ENCODE assay signal across 17 mouse cellular contexts in genomic region chr17:7621262-7621661, GRCm38 (mm10).
DNase-seq lines count a peak whose midpoint lies in the region; ATAC-seq and TF ChIP-seq lines count a peak whose summit lies in the region.
"Had no signal": no experiment of that assay in that cellular context is flagged by ENCODE, and none has a peak within 500 bp of the region (broad histone marks: within the 10 kb centered on the region; RNA-seq: fewer than 3 reads in every experiment).

No protein-coding gene starts in this region.

- no peaks in the 10 kb centered on the region for H3K27me3 ChIP-seq in heart, embryonic 10.5 days (ENCODE audit: insufficient read depth, poor library complexity, severe bottlenecking)
- H3K27me3 ChIP-seq in Patski (no peaks in the 10 kb centered on the region), myocyte (ENCODE audit: control insufficient read depth, insufficient read depth, insufficient read length) (no peaks in the 10 kb centered on the region)
- no peaks in the 10 kb centered on the region for H3K27me3 ChIP-seq in neural tube, embryonic 15.5 days (replicated peaks)

- no peak for TF ChIP-seq POLR2A in myocyte (IDR thresholded peaks at IDR 0.05; ENCODE audit: insufficient read length, low read depth)

- DNase-seq in heart, adult 18-20 months: peak; percentile 55 to 77
- DNase-seq in heart, embryonic 10.5 days (ENCODE audit: low spot score): no peak
- DNase-seq in Patski (ENCODE audit: low read depth, low spot score): peak; percentile 37
- DNase-seq in gastrocnemius, postnatal 36 days: peak; percentile 26 to 30
- DNase-seq in frontal cortex, postnatal 14 days (ENCODE audit: low spot score in 2 of 2): no peak
- no peak for DNase-seq in kidney, postnatal 10 days
- DNase-seq: cerebellum, adult 11 months; cerebellum, postnatal 14 days; kidney, adult 18-20 months; kidney, postnatal 36 days; lung, postnatal 4 days; thymus, postnatal 4 days had no signal

- no peaks in the 10 kb centered on the region for H3K79me2 ChIP-seq in myocyte (ENCODE audit: control insufficient read depth, insufficient read depth)

- H3K4me2 ChIP-seq in myocyte (ENCODE audit: low read depth): peak overlapping the region; percentile 28
- H3K4me2 ChIP-seq in neural tube, embryonic 15.5 days: no peak overlapping the region
- H3K4me2 ChIP-seq: midbrain, embryonic 11.5 days had no signal

- peak; percentile 87 for ATAC-seq in Patski
- ATAC-seq in neural tube, embryonic 15.5 days (ENCODE audit: low FRiP score): no peak
- ATAC-seq: forebrain, embryonic 14.5 days; hindbrain, postnatal 0 days had no signal

- no peaks in the 10 kb centered on the region for H3K9me3 ChIP-seq in heart, embryonic 10.5 days
- no peaks in the 10 kb centered on the region for H3K9me3 ChIP-seq in neural tube, embryonic 15.5 days (replicated peaks)

- H3K27ac ChIP-seq in heart, embryonic 10.5 days: no peak overlapping the region
- no peak overlapping the region for H3K27ac ChIP-seq in neural tube, embryonic 15.5 days (replicated peaks)
- H3K27ac ChIP-seq: hindbrain, postnatal 0 days had no signal

- H3K9ac ChIP-seq in neural tube, embryonic 15.5 days (replicated peaks): no peak overlapping the region

- H3K4me3 ChIP-seq in heart, embryonic 10.5 days: no peak overlapping the region
- H3K4me3 ChIP-seq in myocyte: no peak overlapping the region
- H3K4me3 ChIP-seq in neural tube, embryonic 15.5 days (replicated peaks): no peak overlapping the region

- in situ Hi-C loops in Patski (cut with MboI; ENCODE audit: low pct_unique_long_range_greater_than_20kb): no loop called here

- POLR2A ChIA-PET in Patski (lab: Charles Lee): interaction anchor here (1.5 kb wide), 1 partner anchor 18 kb away, joined by 3 read pairs; no protein-coding TSS in a partner anchor

- no peaks in the 10 kb centered on the region for H3K4me1 ChIP-seq in heart, embryonic 10.5 days
- no peaks in the 10 kb centered on the region for H3K4me1 ChIP-seq in neural tube, embryonic 15.5 days

- 74% methylated on average over 2 of the region's 2 CpGs for WGBS in heart, embryonic 10.5 days
- whole genome bisulfite sequencing in neural tube, embryonic 15.5 days: 84% methylated on average over 2 of the region's 2 CpGs

- CTCF ChIA-PET in Patski (lab: Charles Lee): interaction anchor here (1.5 kb wide), 2 partner anchors 9 to 201 kb away, joined by 3 to 5 read pairs; no protein-coding TSS in a partner anchor

- intact Hi-C loops in gastrocnemius, postnatal 36 days (cut with DNase I): no loop called here

- H3K36me3 ChIP-seq in heart, embryonic 10.5 days: no peaks in the 10 kb centered on the region
- H3K36me3 ChIP-seq in myocyte (ENCODE audit: control insufficient read depth, insufficient read depth): no peaks in the 10 kb centered on the region
- H3K36me3 ChIP-seq in neural tube, embryonic 15.5 days: no peaks in the 10 kb centered on the region

- no peak for TF ChIP-seq CTCF in Patski (IDR thresholded peaks at IDR 0.05)

- H3ac ChIP-seq in myocyte (ENCODE audit: control insufficient read depth, insufficient read length): no peak overlapping the region

TF ChIP-seq in myocyte, 11 proteins besides CTCF, POLR2A, EP300 and RAD21:
- TF ChIP-seq REST (IDR thresholded peaks at IDR 0.05; ENCODE audit: insufficient read depth, insufficient read length) (no peak), TCF12 (IDR thresholded peaks at IDR 0.05; ENCODE audit: insufficient read depth, poor library complexity, severe bottlenecking) (no peak), USF1 (IDR thresholded peaks at IDR 0.05; ENCODE audit: low read depth) (no peak), E2F4 (IDR thresholded peaks at IDR 0.05; ENCODE audit: insufficient read depth) (no peak), MAX (IDR thresholded peaks at IDR 0.05; ENCODE audit: low read depth) (no peak), POLR2AphosphoS2 (IDR thresholded peaks at IDR 0.05; ENCODE audit: insufficient read length, low read depth) (no peak), MYOD1 (IDR thresholded peaks at IDR 0.05; ENCODE audit: control insufficient read depth in 1 of 3, insufficient read length in 2 of 3, low read depth in 2 of 3) (peak in 2 of 3 experiments; percentile 60 to 65), MYOG (IDR thresholded peaks at IDR 0.05; ENCODE audit: control insufficient read depth in 1 of 3, insufficient read depth in 1 of 3, insufficient read length in 2 of 3, low read depth in 2 of 3) (peak in 1 of 3 experiments; percentile 70), TCF3 (IDR thresholded peaks at IDR 0.05; ENCODE audit: insufficient read length, low read depth) (no peak), SRF (IDR thresholded peaks at IDR 0.05; ENCODE audit: control insufficient read depth, insufficient read length, low read depth) (no peak), CEBPB (IDR thresholded peaks at IDR 0.05; ENCODE audit: insufficient read depth, poor library complexity, severe bottlenecking) (no peak)

Comparison
In these comparisons a context has a peak if more than half of its experiments do, and no peak if none do; other contexts are left out.
1. DNase-seq: peak in heart, adult 18-20 months (2 of 2), Patski (single experiment) and gastrocnemius, postnatal 36 days (2 of 2); none in heart, embryonic 10.5 days (single experiment), frontal cortex, postnatal 14 days (0 of 2) and kidney, postnatal 10 days (single experiment).